Mouse (Mus musculus): ENCODE measurements around the gene Anapc1.

Gene Anapc1

GRCm38 (mm10) chr2:128566304-128567147, 120.7 kb downstream of the Anapc1 start:
- no peak for DNase-seq (ENCODE audit: low read depth)

DNA sequence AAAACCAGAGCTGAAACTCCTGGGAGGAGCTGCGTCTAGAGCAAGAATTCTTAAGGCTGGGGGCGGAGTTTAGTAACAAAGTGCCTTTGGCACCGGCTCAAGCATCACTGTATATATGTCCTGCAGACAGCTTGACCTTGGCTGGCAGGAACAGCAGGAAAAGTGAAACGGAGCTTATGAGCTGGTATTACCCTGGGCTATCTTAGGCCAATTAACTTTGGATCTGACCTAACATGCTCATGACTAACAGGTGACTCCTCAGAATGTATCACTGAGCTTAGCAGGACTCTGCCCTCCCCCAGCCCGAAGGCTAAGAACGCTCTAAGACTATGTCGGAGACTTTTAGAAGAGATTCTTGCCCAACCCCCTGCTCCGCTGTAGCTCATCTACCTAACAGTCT, 121.3 kb downstream of the Anapc1 start:
- no peak for DNase-seq (ENCODE audit: low read depth)

GRCm38 (mm10) chr2:128564195-128564594, 123.0 kb downstream of the Anapc1 start:
- no peak for DNase-seq (ENCODE audit: low read depth)
